Mouse (Mus musculus): Measurements from ENCODE around the gene Plppr3. TPM values are rescaled to one million over a fixed set of nuclear protein-coding genes. Genes with fewer than 3 reads are reported as not detected.
"Not testable (repeated sequence)": the region's sequence is repeated elsewhere in the genome, so short reads cannot be mapped to it uniquely, and the experiment has no call there.

The Plppr3 gene
- polyA plus RNA-seq, 1 experiment from 2014 or later = 14.1 TPM

DNA sequence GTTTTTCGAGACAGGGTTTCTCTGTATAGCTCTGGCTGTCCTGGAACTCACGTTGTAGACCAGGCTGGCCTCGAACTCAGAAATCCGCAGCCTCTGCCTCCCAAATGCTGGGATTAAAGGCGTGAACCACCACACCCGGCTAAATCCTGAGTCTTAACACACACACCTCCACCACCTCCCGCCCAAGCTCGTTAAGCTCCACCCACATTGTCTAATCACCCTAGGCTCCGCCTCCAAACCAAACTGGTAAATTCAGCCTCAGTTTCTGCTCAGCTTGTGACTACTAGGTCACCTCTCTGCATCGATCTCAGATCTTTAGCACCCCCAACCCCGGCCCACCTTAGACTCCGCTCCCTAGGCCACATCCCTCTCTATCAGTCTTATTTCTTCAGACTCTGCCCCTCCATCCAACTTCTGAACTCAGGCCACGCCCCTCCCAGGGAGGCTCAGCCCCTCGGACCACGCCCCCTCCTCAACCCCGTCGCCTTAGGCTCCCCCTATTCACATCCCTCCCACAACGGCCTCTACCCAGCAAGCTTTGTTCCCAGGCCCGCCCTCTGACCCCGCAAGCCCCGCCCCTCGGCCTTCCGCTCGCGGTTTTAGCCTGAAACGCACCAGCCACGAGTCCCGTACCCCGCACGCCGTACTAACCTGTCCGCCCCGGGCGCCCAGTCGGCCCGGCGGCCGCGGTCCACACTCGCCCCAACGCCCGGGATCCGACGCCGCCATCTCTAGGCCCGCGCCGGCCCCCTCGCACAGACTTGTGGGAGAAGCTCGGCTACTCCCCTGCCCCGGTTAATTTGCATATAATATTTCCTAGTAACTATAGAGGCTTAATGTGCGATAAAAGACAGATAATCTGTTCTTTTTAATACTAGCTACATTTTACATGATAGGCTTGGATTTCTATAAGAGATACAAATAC lies 34.0 kb upstream of the Plppr3 start, which contains the start of gene Med16:
Med16 (minus strand) TSS at position 757 of the 925 bp plus-strand sequence.
- H3K4me2 ChIP-seq = peak within 1 kb of the TSS; percentile 59
- peaks cover 18% of the 10 kb centered on the region for H3K36me3 ChIP-seq (ENCODE audit: control insufficient read depth, insufficient read depth, low read length)
- no peaks in the 10 kb centered on the region for H3K4me1 ChIP-seq (ENCODE audit: control insufficient read depth, insufficient read depth, low read length)
- no peaks in the 10 kb centered on the region for H3K9me3 ChIP-seq (replicated peaks; ENCODE audit: control insufficient read depth, low read length)
- no peaks in the 10 kb centered on the region for H3K27me3 ChIP-seq (ENCODE audit: control insufficient read depth, insufficient read depth, low read length)
- peak within 1 kb of the TSS; percentile 97 for H3K9ac ChIP-seq (ENCODE audit: low read depth, low read length)
- WGBS (ENCODE audit: insufficient replicate concordance) = 3% methylated on average over 52 of the region's 52 CpGs
- peak; percentile 95 for ATAC-seq (replicated peaks; ENCODE audit: insufficient number of reproducible peaks, low FRiP score, low TSS enrichment)
- H3K27ac ChIP-seq (ENCODE audit: low read depth, low read length) = peak within 1 kb of the TSS; percentile 92
- peak within 1 kb of the TSS; percentile 71 for H3K4me3 ChIP-seq (ENCODE audit: low read depth, low read length)

DNA sequence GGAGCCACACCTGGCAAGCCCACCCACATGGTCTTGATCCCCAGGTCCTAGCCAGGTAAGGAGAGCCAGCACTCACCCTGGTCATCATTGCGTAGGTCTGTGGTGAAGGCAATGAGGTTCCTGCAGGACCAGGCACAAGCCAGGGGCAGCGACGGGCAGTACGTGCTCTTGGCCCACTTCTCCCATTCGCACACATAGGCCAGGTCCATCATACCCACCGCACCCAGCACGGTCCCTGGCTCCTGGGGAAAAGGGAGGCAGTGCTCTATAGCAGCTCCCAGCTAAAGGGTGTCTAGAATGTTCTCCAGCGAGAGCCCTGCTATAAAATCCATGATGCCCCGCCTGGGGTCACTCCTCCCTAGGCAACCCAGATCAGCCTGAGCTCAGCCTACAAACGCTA lies 33.0 kb upstream of the Plppr3 start:
- H3K4me1 ChIP-seq (ENCODE audit: control insufficient read depth, insufficient read depth, low read length) = no peaks in the 10 kb centered on the region
- H3K4me3 ChIP-seq (ENCODE audit: low read depth, low read length) = no peak overlapping the region
- no peak overlapping the region for H3K4me2 ChIP-seq
- H3K27ac ChIP-seq (ENCODE audit: low read depth, low read length) = no peak overlapping the region
- no peak for ATAC-seq (replicated peaks; ENCODE audit: insufficient number of reproducible peaks, low FRiP score, low TSS enrichment)
- H3K27me3 ChIP-seq (ENCODE audit: control insufficient read depth, insufficient read depth, low read length) = no peaks in the 10 kb centered on the region
- no peaks in the 10 kb centered on the region for H3K9me3 ChIP-seq (replicated peaks; ENCODE audit: control insufficient read depth, low read length)
- no peak overlapping the region for H3K9ac ChIP-seq (ENCODE audit: low read depth, low read length)
- peaks cover 18% of the 10 kb centered on the region for H3K36me3 ChIP-seq (ENCODE audit: control insufficient read depth, insufficient read depth, low read length)
- 94% methylated on average over 10 of the region's 10 CpGs for WGBS (ENCODE audit: insufficient replicate concordance)

DNA sequence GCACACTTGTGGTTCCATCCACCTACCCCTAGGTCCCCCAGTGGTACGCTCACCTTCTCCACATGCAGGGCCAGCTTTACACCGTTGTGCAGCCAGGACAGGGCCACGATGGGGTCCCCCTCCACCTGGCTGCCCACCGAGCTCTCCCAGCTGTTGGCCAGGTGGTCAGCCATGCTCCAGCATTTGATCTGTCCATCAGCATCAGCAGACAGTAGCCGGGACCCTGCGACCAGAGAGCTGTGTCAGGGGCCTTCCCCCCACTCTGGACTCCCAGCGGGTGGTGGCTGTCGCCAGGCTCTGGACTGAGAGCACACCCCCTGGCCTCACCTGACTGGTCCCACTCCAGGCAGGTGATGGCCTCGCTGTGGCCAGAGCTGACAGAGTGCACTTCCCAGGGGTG lies 32.3 kb upstream of the Plppr3 start:
- 97% methylated on average over 9 of the region's 9 CpGs for WGBS (ENCODE audit: insufficient replicate concordance)
- H3K9me3 ChIP-seq (replicated peaks; ENCODE audit: control insufficient read depth, low read length) = no peaks in the 10 kb centered on the region
- peaks cover 18% of the 10 kb centered on the region for H3K36me3 ChIP-seq (ENCODE audit: control insufficient read depth, insufficient read depth, low read length)
- H3K4me1 ChIP-seq (ENCODE audit: control insufficient read depth, insufficient read depth, low read length) = no peaks in the 10 kb centered on the region
- no peak for ATAC-seq (replicated peaks; ENCODE audit: insufficient number of reproducible peaks, low FRiP score, low TSS enrichment)
- H3K4me3 ChIP-seq (ENCODE audit: low read depth, low read length) = no peak overlapping the region
- no peak overlapping the region for H3K9ac ChIP-seq (ENCODE audit: low read depth, low read length)
- H3K27ac ChIP-seq (ENCODE audit: low read depth, low read length) = no peak overlapping the region
- H3K27me3 ChIP-seq (ENCODE audit: control insufficient read depth, insufficient read depth, low read length) = no peaks in the 10 kb centered on the region
- H3K4me2 ChIP-seq = no peak overlapping the region

DNA sequence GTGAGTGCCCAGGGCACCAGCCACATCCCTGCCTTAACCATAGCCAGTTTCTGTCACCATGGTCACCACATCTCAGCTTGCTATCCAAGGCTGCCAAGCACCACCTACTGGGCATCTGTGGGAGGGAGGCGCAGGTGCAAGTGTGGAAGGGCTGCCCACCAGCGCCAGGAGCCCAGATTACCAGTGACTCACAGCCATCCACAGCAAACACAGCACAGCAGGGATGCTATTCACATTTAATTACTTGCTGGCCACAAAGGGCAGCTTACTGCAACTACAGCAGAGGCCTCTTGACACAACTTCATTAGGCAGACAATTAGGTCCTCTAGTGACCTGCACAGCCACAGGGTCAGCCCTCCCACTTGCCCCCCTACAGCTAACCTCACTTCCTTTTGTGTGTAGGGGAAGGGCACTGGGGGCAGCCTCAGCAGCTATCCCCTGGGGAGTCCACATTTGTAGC lies 26.5 kb upstream of the Plppr3 start:
- Histone ChIP-seq H3K36me3 (ENCODE audit: control insufficient read depth, insufficient read depth, low read length) (peaks cover 21% of the 10 kb centered on the region), H3K9ac (ENCODE audit: low read depth, low read length) (no peak overlapping the region), H3K4me1 (ENCODE audit: control insufficient read depth, insufficient read depth, low read length) (no peaks in the 10 kb centered on the region), H3K27ac (ENCODE audit: low read depth, low read length) (no peak overlapping the region), H3K4me3 (ENCODE audit: low read depth, low read length) (no peak overlapping the region), H3K27me3 (ENCODE audit: control insufficient read depth, insufficient read depth, low read length) (no peaks in the 10 kb centered on the region), H3K4me2 (no peak overlapping the region), H3K9me3 (replicated peaks; ENCODE audit: control insufficient read depth, low read length) (no peaks in the 10 kb centered on the region)
- no peak for ATAC-seq (replicated peaks; ENCODE audit: insufficient number of reproducible peaks, low FRiP score, low TSS enrichment)
- 77% methylated on average over 2 of the region's 2 CpGs for WGBS (ENCODE audit: insufficient replicate concordance)

DNA sequence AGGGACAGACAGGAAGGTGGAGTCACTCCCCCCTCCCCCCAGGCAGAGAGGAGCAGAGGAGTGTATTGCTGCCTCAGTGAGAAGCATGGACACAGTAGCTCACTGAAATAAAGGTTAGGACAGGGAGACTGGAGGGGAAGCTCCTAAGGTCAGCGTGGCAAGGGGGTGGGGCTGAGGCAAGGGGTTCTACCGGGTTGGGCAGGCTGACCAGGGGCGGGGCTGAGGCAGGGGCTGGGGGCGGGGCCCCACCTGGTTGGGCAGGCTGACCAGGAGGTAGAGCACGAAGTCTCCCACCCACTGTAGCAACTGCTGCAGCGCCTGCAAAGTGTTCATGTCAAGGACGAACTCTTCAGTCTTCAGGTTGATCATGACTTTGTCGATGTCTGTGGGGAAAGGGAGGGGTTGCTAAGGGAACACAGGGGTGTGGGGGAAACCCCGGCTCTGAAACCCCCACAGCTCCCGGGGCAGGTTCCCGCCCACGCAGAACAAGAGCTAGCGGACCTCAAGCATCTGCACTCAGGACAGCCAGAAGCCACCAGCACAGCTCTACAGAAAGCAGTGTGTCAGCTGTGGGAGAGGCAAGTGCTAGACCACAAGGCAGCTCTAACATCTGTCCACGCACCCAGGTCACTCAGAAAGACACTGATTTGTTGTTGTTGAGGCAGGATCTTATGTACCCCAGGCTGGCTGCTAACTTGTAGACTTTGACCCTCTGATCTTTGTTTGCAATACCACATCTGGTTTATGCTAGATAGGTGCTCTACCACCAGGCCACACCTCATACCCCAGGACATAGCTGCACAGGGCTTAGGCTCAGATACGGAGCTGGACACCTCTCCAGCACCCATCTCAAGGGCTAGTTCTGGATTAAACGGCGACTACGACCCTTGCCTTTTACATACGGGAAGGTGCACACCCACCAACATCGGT lies 23.1 kb upstream of the Plppr3 start:
- no peak for ATAC-seq (replicated peaks; ENCODE audit: insufficient number of reproducible peaks, low FRiP score, low TSS enrichment)
- 48% methylated on average over 20 of the region's 20 CpGs for WGBS (ENCODE audit: insufficient replicate concordance)
- Histone ChIP-seq H3K36me3 (ENCODE audit: control insufficient read depth, insufficient read depth, low read length) (peaks cover 15% of the 10 kb centered on the region), H3K4me3 (ENCODE audit: low read depth, low read length) (no peak overlapping the region), H3K27me3 (ENCODE audit: control insufficient read depth, insufficient read depth, low read length) (no peaks in the 10 kb centered on the region), H3K27ac (ENCODE audit: low read depth, low read length) (no peak overlapping the region), H3K4me1 (ENCODE audit: control insufficient read depth, insufficient read depth, low read length) (no peaks in the 10 kb centered on the region), H3K4me2 (no peak overlapping the region), H3K9me3 (replicated peaks; ENCODE audit: control insufficient read depth, low read length) (no peaks in the 10 kb centered on the region), H3K9ac (ENCODE audit: low read depth, low read length) (no peak overlapping the region)

DNA sequence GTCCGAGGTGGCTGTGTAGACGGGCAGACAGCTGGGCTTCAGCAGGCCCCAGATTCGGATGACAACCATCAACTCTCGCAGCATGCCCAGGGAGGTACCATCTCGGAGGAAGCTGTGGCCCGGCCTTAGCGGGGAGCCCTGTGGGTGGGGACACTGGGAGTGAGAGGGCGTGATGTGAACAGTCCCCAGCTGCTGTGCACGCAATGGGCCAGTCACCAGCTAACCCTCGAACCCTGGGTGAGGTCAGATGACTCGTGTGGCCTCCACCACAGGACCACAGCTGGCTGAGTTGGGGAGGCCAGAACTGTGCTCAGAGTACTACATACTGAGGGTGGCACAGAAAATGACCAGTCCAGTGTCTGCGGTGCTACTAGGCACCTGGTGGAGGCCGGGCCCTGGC lies 22.4 kb upstream of the Plppr3 start:
- no peaks in the 10 kb centered on the region for H3K27me3 ChIP-seq (ENCODE audit: control insufficient read depth, insufficient read depth, low read length)
- H3K27ac ChIP-seq (ENCODE audit: low read depth, low read length) = no peak overlapping the region
- H3K36me3 ChIP-seq (ENCODE audit: control insufficient read depth, insufficient read depth, low read length) = peaks cover 15% of the 10 kb centered on the region
- WGBS (ENCODE audit: insufficient replicate concordance) = 83% methylated on average over 13 of the region's 13 CpGs
- H3K4me1 ChIP-seq (ENCODE audit: control insufficient read depth, insufficient read depth, low read length) = no peaks in the 10 kb centered on the region
- no peak for ATAC-seq (replicated peaks; ENCODE audit: insufficient number of reproducible peaks, low FRiP score, low TSS enrichment)
- no peaks in the 10 kb centered on the region for H3K9me3 ChIP-seq (replicated peaks; ENCODE audit: control insufficient read depth, low read length)
- no peak overlapping the region for H3K9ac ChIP-seq (ENCODE audit: low read depth, low read length)
- H3K4me2 ChIP-seq = no peak overlapping the region
- no peak overlapping the region for H3K4me3 ChIP-seq (ENCODE audit: low read depth, low read length)

DNA sequence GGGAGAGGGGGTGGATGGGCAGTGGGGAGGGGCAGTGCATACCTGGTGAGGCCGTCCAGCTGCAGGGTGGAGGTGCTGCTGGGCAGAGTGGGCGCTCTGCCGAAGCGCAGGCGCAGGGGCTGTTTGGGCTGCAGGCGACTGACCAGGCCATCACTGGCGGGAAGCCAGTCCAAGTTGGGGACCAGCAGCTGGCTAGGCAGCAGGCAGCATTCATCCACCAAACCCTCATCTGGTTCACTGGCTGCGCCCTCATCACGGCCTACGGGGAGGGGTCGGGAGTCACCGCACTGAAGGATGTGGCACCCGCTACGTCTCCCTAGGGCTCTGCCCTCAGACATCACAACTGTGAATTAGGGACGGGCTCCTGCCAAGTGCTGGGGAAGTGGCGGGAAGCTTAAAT lies 21.9 kb upstream of the Plppr3 start:
- no peak for ATAC-seq (replicated peaks; ENCODE audit: insufficient number of reproducible peaks, low FRiP score, low TSS enrichment)
- no peak overlapping the region for H3K4me2 ChIP-seq
- H3K4me3 ChIP-seq (ENCODE audit: low read depth, low read length) = no peak overlapping the region
- H3K4me1 ChIP-seq (ENCODE audit: control insufficient read depth, insufficient read depth, low read length) = no peaks in the 10 kb centered on the region
- WGBS (ENCODE audit: insufficient replicate concordance) = 91% methylated on average over 16 of the region's 16 CpGs
- H3K27ac ChIP-seq (ENCODE audit: low read depth, low read length) = no peak overlapping the region
- peaks cover 15% of the 10 kb centered on the region for H3K36me3 ChIP-seq (ENCODE audit: control insufficient read depth, insufficient read depth, low read length)
- H3K9ac ChIP-seq (ENCODE audit: low read depth, low read length) = no peak overlapping the region
- H3K27me3 ChIP-seq (ENCODE audit: control insufficient read depth, insufficient read depth, low read length) = no peaks in the 10 kb centered on the region
- H3K9me3 ChIP-seq (replicated peaks; ENCODE audit: control insufficient read depth, low read length) = no peaks in the 10 kb centered on the region

DNA sequence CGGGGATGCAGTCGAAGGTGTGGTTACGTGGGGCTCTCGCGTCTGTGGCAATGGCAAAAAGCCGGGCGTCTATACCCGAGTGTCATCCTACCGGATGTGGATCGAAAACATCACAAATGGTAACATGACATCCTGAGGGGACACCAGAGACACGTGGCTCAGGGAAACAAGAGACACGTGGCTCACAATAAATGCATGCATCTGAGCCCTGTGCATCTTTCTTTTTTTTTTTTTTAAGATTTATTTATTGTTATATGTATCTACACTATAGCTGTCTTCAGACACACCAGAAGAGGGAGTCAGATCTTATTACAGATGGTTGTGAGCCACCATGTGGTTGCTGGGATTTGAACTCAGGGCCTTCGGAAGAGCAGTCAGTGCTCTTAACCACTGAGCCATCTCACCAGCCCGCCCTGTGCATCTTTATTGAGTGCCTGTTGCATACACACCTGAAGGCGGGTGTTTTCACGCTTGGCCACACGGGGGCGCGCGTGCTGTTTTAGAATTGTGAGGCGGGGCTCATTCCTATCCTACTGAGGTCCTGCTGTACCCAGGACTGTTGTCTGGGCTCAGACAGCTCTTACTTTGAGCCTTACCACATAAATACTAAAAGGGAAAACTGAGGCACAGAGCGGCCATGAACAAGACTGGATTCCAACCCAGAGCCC lies 18.2 kb upstream of the Plppr3 start:
- H3K36me3 ChIP-seq (ENCODE audit: control insufficient read depth, insufficient read depth, low read length) = peaks cover 10% of the 10 kb centered on the region; the same call in 1 of the 2 replicates
- ATAC-seq (replicated peaks; ENCODE audit: insufficient number of reproducible peaks, low FRiP score, low TSS enrichment); H3K4me1 ChIP-seq (ENCODE audit: control insufficient read depth, insufficient read depth, low read length); H3K9ac ChIP-seq (ENCODE audit: low read depth, low read length); H3K27ac ChIP-seq (ENCODE audit: low read depth, low read length); H3K4me3 ChIP-seq (ENCODE audit: low read depth, low read length); H3K4me2 ChIP-seq; H3K9me3 ChIP-seq (replicated peaks; ENCODE audit: control insufficient read depth, low read length); H3K27me3 ChIP-seq (ENCODE audit: control insufficient read depth, insufficient read depth, low read length): not testable (repeated sequence)
- 45% methylated on average over 22 of the region's 22 CpGs for WGBS (ENCODE audit: insufficient replicate concordance)
